Mouse (Mus musculus) lung, postnatal 0 days (tissue): ENCODE measurements around the gene Olfr99.

ENCODE experiments used
- CTCF ChIP-seq: IDR thresholded peaks from 2 replicates; pipeline ENCODE4 v1.5.1; 2016; ENCODE audit warnings: antibody characterized with exemption, mild to moderate bottlenecking
- EP300 ChIP-seq: IDR thresholded peaks from 2 replicates; pipeline ENCODE4 v1.6.1; 2016; ENCODE audit warnings: antibody characterized with exemption, mild to moderate bottlenecking, control low read depth

- TF ChIP-seq EP300 (no peak), CTCF (no peak)
Observed at GRCm38 (mm10) chr17:37275626-37276248, 7.5 kb downstream of the Olfr99 start.
